Mouse (Mus musculus): ENCODE results near the gene Ttc3. TPM values are rescaled to one million over a fixed set of nuclear protein-coding genes. Genes with fewer than 3 reads are reported as not detected.

The Ttc3 gene
- polyA plus RNA-seq, 1 experiment from 2014 or later = 859 TPM

DNA sequence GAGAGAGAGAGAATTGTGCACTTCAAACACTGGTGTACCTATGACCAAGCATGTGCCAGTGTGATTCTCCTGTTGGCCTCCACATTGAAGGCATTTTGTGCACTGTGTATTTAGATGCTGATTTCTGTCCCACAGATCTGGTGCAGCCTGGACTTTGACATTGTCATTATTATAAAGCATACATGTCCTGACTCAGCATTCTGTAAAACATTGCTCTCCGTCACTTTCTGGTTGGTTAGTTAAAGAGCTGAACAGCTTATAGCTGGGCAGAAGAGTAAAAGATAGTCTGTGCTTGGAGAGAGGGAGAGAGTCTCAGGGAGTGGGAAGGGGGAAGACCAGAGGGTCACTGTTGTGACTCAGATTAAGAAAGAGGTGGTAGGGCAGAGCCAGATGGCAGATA lies 24.7 kb upstream of the Ttc3 start:
- H3K9me3 ChIP-seq = no peaks in the 10 kb centered on the region
- no peak overlapping the region for H3K9ac ChIP-seq
- no peak overlapping the region for H3K4me2 ChIP-seq
- H3K4me3 ChIP-seq = no peak overlapping the region
- no peak overlapping the region for H3K27ac ChIP-seq (replicated peaks)
- H3K4me1 ChIP-seq (replicated peaks) = peaks cover 10% of the 10 kb centered on the region
- no peaks in the 10 kb centered on the region for H3K27me3 ChIP-seq
- WGBS = 81% methylated on average over 1 of the region's 1 CpGs
- no peak for ATAC-seq (ENCODE audit: low FRiP score, low read depth)
- H3K36me3 ChIP-seq = no peaks in the 10 kb centered on the region

DNA sequence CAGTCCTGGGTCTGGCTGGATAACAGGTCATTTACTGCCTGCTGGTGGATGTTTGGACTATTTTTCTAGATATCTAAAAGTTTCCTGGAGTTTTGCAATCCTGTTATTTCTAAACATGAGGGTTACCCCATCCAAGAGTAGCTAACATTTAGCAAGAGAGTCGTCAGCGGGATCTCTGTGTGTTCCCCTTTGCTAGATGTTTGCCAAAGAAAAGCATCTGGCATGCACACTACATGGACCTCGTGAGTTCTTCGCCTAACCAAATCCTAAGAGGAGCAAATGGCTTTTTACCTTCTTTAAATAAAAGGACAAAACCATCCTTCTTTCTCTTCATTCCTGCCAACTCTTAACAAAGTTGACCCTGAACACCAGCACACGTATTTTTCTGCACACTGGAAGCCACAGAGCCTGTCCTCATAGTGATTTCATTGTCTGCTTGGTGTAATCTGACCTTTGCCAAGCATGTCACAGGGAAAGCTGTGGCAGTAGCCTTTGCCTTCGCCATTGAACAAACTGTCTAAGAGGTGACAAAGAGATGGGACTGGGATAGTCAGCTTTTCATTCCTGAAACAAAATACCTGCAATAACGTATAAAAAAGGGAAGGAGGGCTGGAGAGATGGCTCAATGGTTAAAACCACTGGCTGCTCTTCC lies 23.2 kb upstream of the Ttc3 start:
- Histone ChIP-seq H3K27ac (replicated peaks) (no peak overlapping the region), H3K4me3 (no peak overlapping the region), H3K4me2 (no peak overlapping the region), H3K36me3 (no peaks in the 10 kb centered on the region), H3K27me3 (no peaks in the 10 kb centered on the region), H3K4me1 (replicated peaks) (peaks cover 10% of the 10 kb centered on the region), H3K9ac (no peak overlapping the region), H3K9me3 (no peaks in the 10 kb centered on the region)
- ATAC-seq (ENCODE audit: low FRiP score, low read depth) = no peak
- WGBS = 77% methylated on average over 7 of the region's 7 CpGs

DNA sequence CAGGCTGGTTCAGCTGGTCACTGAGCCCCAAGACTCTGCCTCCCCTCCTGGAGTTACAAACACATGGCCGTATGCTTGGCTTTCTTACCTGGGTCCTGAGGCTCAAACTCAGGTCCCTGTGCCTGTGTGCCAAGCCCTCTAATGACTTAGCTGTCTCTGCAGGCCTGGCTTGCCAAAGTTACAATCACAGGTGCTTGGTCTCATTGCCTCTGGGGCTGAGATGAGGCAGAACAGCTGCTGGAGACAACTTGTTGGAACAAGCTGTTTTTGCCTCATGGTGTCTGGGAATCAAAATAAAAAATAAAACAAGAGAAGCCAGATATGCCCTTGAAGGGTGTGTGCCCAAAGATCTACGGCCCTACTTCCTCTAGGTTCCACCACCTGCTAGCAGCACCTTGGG lies 21.6 kb upstream of the Ttc3 start:
- no peak overlapping the region for H3K9ac ChIP-seq
- 82% methylated on average over 2 of the region's 2 CpGs for WGBS
- no peak overlapping the region for H3K4me3 ChIP-seq
- H3K4me2 ChIP-seq = no peak overlapping the region
- ATAC-seq (ENCODE audit: low FRiP score, low read depth) = no peak
- H3K36me3 ChIP-seq = no peaks in the 10 kb centered on the region
- no peak overlapping the region for H3K27ac ChIP-seq (replicated peaks)
- H3K27me3 ChIP-seq = no peaks in the 10 kb centered on the region
- no peaks in the 10 kb centered on the region for H3K9me3 ChIP-seq
- peaks cover 10% of the 10 kb centered on the region for H3K4me1 ChIP-seq (replicated peaks)

DNA sequence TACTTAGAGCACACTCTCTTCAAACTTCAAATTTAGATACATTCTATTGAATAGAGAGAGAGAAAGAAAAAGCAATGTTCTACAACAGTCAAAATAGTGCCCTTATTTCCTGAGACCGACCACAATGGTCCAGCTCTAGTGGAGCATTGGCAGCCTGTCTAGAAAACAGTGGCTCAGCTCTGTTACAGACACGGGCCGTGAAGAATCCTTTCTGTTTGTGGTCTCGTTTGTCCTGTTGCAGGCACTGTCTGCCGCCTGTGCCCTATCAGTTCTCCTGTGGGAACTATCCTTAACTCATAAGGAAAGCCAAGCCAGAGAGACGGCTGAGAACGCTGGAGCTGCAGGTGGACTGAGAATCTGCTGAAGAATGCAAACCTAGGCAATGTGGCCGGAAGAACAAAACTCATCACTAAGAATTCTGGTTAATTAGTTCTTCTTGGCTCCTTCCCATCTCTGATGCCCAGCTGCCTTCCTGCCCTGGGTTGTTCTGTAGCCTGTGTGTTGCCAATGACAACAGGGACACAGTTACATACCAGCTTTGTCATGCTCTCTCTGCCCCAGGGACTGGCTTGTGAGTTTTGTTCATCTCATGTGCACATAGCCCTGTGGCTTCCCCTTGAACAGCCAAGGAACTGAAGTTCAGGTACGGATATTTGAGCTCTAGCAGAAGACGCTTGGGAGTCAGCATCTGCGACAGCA lies 20.7 kb upstream of the Ttc3 start:
- 56% methylated on average over 11 of the region's 11 CpGs for WGBS
- ATAC-seq (ENCODE audit: low FRiP score, low read depth) = 0 out of 2 replicates have a peak, but pooled peaks have one; percentile 56
- 0 out of 2 replicates have a peak overlapping the region, but pooled peaks have one; percentile 34 for H3K27ac ChIP-seq (replicated peaks)

DNA sequence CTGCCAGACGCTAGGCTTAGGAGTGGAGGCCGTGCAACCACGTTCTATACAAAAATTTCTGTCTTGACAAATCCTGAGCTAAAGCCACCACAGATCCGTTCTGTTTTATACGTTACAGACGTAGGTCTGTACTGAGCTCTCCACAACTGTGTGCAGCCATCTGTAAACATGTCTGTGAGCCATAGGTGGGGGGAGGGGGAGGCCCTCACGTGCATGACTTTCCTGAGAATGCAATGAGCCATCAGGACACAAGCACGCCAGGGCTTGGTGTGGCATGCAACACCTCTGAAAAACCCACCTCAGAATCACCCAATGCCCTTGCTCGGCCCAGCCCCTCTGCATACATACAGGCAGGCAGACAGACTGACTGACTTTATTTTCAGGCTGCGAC lies 20.1 kb upstream of the Ttc3 start:
- Histone ChIP-seq H3K27me3 (no peaks in the 10 kb centered on the region), H3K4me1 (replicated peaks) (peaks cover 10% of the 10 kb centered on the region), H3K9ac (no peak overlapping the region), H3K4me3 (no peak overlapping the region), H3K9me3 (no peaks in the 10 kb centered on the region), H3K4me2 (no peak overlapping the region), H3K36me3 (no peaks in the 10 kb centered on the region), H3K27ac (replicated peaks) (no peak overlapping the region)
- ATAC-seq (ENCODE audit: low FRiP score, low read depth) = 0 out of 2 replicates have a peak, but pooled peaks have one; percentile 34
- WGBS = 70% methylated on average over 10 of the region's 10 CpGs

More for the DNA sequence above, 20.7 kb upstream of the Ttc3 start:
- Histone ChIP-seq H3K4me2 (peak overlapping the region; percentile 17), H3K4me3 (no peak overlapping the region), H3K27me3 (no peaks in the 10 kb centered on the region), H3K4me1 (replicated peaks) (peaks cover 10% of the 10 kb centered on the region), H3K9me3 (no peaks in the 10 kb centered on the region), H3K36me3 (no peaks in the 10 kb centered on the region), H3K9ac (no peak overlapping the region)

DNA sequence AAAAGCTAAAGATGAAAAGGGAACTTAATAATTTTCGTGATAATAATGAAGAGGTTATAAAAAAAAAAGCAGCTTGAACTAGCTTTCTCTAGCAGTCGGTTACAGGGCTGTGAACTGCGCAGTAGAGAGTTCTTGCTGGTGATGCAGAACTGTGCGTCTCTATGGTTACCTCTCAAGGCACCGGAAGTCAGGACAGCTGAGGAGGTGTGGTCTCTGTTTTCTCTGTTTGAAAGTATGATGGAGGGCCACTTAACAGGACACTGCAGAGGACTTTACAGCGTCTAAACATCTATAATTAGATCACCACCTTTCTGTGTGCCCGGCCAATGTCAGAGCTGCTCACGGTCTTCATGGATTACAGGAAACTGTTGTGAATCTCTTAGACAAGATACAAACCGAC lies 16.0 kb upstream of the Ttc3 start:
- no peak overlapping the region for H3K27ac ChIP-seq (replicated peaks)
- ATAC-seq (ENCODE audit: low FRiP score, low read depth) = peak; percentile 73; the same call in 1 of the 2 replicates
- 54% methylated on average over 9 of the region's 9 CpGs for WGBS

DNA sequence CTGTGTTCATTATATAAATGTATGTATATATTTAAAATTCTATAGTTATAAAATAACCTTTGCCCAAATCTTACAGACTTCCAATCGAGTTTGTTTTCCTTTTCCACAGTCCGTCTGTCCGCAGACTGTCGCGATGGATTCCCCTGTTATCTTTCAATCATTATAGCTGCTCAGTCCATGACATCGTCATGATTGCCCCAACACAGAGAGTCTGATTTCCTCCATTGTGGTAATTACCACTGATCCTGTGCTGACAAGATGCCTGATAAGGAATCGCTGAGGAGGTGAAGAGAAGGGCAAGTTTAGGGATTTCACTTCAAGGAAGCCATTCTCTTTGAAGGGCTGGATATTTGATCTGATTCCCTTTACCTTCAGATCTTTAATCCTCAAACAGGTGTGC lies 14.4 kb upstream of the Ttc3 start:
- Histone ChIP-seq H3K27ac (replicated peaks) (no peak overlapping the region), H3K36me3 (no peaks in the 10 kb centered on the region), H3K9me3 (no peaks in the 10 kb centered on the region), H3K4me3 (no peak overlapping the region), H3K9ac (no peak overlapping the region), H3K4me1 (replicated peaks) (no peaks in the 10 kb centered on the region), H3K27me3 (no peaks in the 10 kb centered on the region), H3K4me2 (no peak overlapping the region)
- WGBS = 78% methylated on average over 7 of the region's 7 CpGs
- ATAC-seq (ENCODE audit: low FRiP score, low read depth) = no peak

More for the DNA sequence above, 16.0 kb upstream of the Ttc3 start:
- Histone ChIP-seq H3K27me3 (no peaks in the 10 kb centered on the region), H3K4me1 (replicated peaks) (peaks cover 10% of the 10 kb centered on the region), H3K9ac (no peak overlapping the region), H3K4me3 (no peak overlapping the region), H3K36me3 (no peaks in the 10 kb centered on the region), H3K4me2 (no peak overlapping the region), H3K9me3 (no peaks in the 10 kb centered on the region)

DNA sequence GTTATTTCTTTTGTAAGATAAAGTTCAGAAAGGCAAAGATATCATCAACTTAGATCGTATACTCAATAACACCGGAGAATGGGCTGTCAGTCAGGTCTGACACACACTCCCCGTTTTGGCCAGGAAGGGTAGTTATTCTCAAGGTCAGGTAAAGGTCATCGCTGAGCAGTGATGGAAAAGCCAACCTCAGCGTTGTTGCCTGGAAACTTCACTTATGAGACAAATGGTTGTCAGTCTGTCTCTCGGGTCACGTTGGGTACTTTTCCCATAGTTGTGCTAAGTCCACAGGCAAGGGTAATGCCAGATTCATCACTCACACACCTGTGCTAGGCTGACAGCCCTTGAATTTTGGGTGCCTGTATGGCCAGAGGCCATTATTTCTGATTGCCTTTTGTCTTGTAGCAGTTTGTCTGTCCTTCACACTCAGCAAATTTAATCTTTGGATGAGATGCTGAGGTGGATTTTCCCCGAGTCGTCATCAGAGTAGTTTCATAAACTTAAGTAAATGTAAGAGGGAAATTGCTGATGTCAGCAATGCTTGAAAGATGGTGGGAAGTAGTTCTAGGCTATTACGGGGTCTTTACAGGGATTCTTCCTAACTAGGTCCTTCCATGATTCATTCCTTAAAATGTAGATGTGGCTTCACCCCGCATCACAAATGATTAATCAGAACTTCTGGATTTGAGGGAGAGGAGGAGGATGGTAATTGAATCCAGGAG lies 13.5 kb upstream of the Ttc3 start:
- no peak overlapping the region for H3K4me3 ChIP-seq
- no peaks in the 10 kb centered on the region for H3K36me3 ChIP-seq
- ATAC-seq (ENCODE audit: low FRiP score, low read depth) = no peak
- no peaks in the 10 kb centered on the region for H3K9me3 ChIP-seq
- no peak overlapping the region for H3K27ac ChIP-seq (replicated peaks)
- WGBS = 81% methylated on average over 11 of the region's 11 CpGs
- H3K4me2 ChIP-seq = no peak overlapping the region
- no peak overlapping the region for H3K9ac ChIP-seq
- no peaks in the 10 kb centered on the region for H3K27me3 ChIP-seq
- peaks cover 3% of the 10 kb centered on the region for H3K4me1 ChIP-seq (replicated peaks)

DNA sequence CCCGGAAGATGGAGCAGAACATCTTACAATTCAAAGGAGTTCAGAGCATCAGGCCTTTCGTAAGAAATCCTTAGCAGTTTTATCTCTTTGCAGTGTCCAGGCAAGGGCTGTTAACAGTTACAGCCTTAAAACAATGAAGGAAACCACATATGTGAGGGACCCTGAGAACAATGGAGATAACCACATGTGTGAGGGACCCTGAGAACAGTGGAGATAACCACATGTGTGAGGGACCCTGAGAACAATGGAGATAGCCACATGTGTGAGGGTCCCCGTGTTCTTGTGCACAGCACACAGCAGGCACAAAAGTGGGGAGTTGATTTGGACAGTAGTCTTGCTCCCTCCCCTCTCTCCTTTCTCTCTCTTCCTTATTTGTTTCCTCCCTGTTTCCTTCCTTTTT lies 12.3 kb upstream of the Ttc3 start:
- H3K4me3 ChIP-seq = no peak overlapping the region
- no peak for ATAC-seq (ENCODE audit: low FRiP score, low read depth)
- no peak overlapping the region for H3K4me2 ChIP-seq
- H3K27ac ChIP-seq (replicated peaks) = no peak overlapping the region
- H3K27me3 ChIP-seq = no peaks in the 10 kb centered on the region
- H3K36me3 ChIP-seq = no peaks in the 10 kb centered on the region
- no peak overlapping the region for H3K9ac ChIP-seq
- no peaks in the 10 kb centered on the region for H3K9me3 ChIP-seq
- 84% methylated on average over 3 of the region's 3 CpGs for WGBS
- peaks cover 9% of the 10 kb centered on the region for H3K4me1 ChIP-seq (replicated peaks)

DNA sequence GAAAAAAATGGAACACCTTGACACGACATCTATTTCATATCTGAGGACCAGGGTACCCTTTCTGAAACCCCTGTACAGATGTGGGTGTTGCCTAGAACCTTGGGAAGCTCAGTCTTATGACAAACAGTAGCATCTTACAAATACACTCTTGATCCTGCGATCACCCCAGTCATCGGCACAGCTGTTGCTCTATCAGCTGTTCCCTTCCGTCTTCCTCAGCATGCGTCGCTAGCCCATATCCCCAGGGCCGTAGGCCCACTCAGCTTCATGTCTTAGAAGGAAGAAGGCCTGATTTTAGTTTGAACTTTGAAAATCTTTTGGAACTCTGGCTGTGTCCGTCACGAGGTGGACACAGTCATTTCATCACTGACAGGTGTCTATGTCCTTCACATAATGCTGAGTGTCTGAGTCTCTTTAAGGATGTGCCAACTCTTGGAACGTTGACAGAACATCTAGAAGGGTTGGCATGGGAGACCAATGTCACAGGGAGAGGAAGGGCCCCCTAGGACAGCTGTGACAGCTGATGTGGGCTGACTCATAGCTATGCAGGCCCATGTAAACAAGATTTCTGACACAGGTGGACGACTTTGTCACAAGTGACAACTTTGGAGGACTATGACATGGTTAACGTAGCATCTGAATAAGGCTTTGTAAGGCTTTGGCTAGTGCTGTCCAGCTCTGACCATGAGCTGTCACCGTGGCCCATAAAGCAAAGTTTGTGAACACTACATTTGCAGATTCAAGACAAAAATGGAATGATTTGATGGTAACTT lies 9.7 kb upstream of the Ttc3 start:
- WGBS = 87% methylated on average over 13 of the region's 13 CpGs
- Histone ChIP-seq H3K4me2 (no peak overlapping the region), H3K4me1 (replicated peaks) (peaks cover 9% of the 10 kb centered on the region), H3K27me3 (no peaks in the 10 kb centered on the region), H3K27ac (replicated peaks) (no peak overlapping the region), H3K9ac (no peak overlapping the region), H3K9me3 (no peaks in the 10 kb centered on the region), H3K36me3 (no peaks in the 10 kb centered on the region), H3K4me3 (no peak overlapping the region)
- ATAC-seq (ENCODE audit: low FRiP score, low read depth) = no peak

DNA sequence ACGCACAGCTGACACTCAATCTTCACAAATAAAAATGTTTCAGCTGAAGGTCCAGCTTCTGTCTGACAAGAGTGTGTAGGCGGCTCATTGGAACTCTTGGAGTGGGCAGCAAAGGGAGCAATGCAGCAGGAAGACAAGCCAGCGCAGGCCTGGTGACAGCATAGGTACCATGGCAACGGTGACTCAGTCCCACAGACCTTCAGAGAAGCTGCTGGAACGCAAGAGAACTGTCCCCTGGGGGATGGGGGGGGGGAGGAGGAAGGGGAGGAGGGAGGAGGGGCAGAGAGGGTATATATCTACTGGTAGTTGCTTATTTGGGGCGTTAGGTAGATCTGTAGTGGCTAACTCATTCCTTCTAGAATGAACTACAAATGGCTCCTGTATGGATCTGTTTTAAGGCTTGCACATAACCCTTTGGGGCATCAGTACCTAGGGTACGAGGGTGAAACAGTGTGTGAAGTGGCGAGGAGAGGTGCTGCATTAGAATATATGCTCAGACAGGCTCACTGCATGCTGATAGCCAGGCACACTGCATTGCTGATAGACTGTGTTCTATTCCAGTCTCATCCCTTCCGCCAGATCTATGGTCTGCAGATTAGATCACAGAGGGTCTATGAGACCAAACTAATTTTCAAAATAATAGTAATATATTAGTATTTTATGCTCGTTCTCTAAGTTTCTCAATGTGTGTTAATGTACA lies 8.1 kb upstream of the Ttc3 start:
- Histone ChIP-seq H3K4me2 (no peak overlapping the region), H3K9ac (no peak overlapping the region), H3K4me3 (no peak overlapping the region), H3K36me3 (no peaks in the 10 kb centered on the region), H3K27me3 (no peaks in the 10 kb centered on the region), H3K27ac (replicated peaks) (0 out of 2 replicates have a peak overlapping the region, but pooled peaks have one; percentile 25), H3K9me3 (no peaks in the 10 kb centered on the region), H3K4me1 (replicated peaks) (peaks cover 9% of the 10 kb centered on the region)
- WGBS = 42% methylated on average over 10 of the region's 10 CpGs
- ATAC-seq (ENCODE audit: low FRiP score, low read depth) = peak; percentile 87
